Mouse (Mus musculus) MEL (cell line): ENCODE results near the gene Sdsl. TPM values are rescaled to one million over a fixed set of nuclear protein-coding genes. Genes with fewer than 3 reads are reported as not detected.

ENCODE experiments used
- DNase-seq: peaks from one replicate; pipeline ENCODE4 v3.0.0; 2011; ENCODE audit warnings: low read depth, low spot score
- H3K27ac ChIP-seq: 2 replicates; pipeline ENCODE4 v1.5.1; 2012; ENCODE audit warnings: low read depth, mild to moderate bottlenecking, control low read depth, low read length, moderate library complexity; ENCODE audit not compliant: control insufficient read depth
- H3K27me3 ChIP-seq, 2 experiments: fragments of 150-350 bp in 1 of 2; sonication (generic) in 1 of 2; 2 replicates each; pipeline ENCODE4 v1.6.1; 2012; ENCODE audit warnings: low read length in 2 of 2, mild to moderate bottlenecking in 2 of 2, improper control_type of control experiment in 1 of 2, moderate library complexity in 1 of 2; ENCODE audit not compliant: insufficient read depth in 2 of 2, control insufficient read depth in 1 of 2
- H3K36me3 ChIP-seq, 2 experiments: 2 replicates each; pipeline ENCODE4 v1.6.1; 2012 to 2014; ENCODE audit warnings: low read length in 2 of 2, improper control_type of control experiment in 1 of 2, inconsistent platforms in 1 of 2, mild to moderate bottlenecking in 1 of 2; ENCODE audit not compliant: insufficient read depth in 2 of 2, control insufficient read depth in 1 of 2
- H3K4me1 ChIP-seq, 2 experiments: fragments of 150-350 bp in 1 of 2; sonication (generic) in 1 of 2; 2 replicates each; pipeline ENCODE4 v1.6.1; 2012; ENCODE audit warnings: low read length in 2 of 2, improper control_type of control experiment in 1 of 2, mild to moderate bottlenecking in 1 of 2; ENCODE audit not compliant: insufficient read depth in 2 of 2, control insufficient read depth in 1 of 2
- H3K4me3 ChIP-seq, 2 experiments: fragments of 150-350 bp in 1 of 2; sonication (generic) in 1 of 2; 2 replicates each; pipeline ENCODE4 v1.5.1; 2012; ENCODE audit warnings: low read depth in 2 of 2, low read length in 2 of 2, mild to moderate bottlenecking in 2 of 2, moderate library complexity in 2 of 2, control low read depth in 1 of 2, improper control_type of control experiment in 1 of 2; ENCODE audit not compliant: control insufficient read depth in 1 of 2, insufficient read depth in 1 of 2
- H3K79me2 ChIP-seq: 2 replicates; pipeline ENCODE4 v1.6.1; 2012; ENCODE audit warnings: mild to moderate bottlenecking, low read length, moderate library complexity; ENCODE audit not compliant: control insufficient read depth, poor library complexity, insufficient read depth
- H3K9ac ChIP-seq: 2 replicates; pipeline ENCODE4 v1.6.1; 2012; ENCODE audit warnings: low read depth, mild to moderate bottlenecking, control low read depth, low read length, moderate library complexity; ENCODE audit not compliant: control insufficient read depth, poor library complexity, severe bottlenecking
- H3K9me3 ChIP-seq: fragments of 150-350 bp; sonication (generic); replicated peaks from 2 replicates; pipeline ENCODE4 v1.6.1; 2012; ENCODE audit warnings: mild to moderate bottlenecking, low read length, improper control_type of control experiment, moderate library complexity; ENCODE audit not compliant: insufficient read depth
- CHD1 ChIP-seq: IDR thresholded peaks from 2 replicates; pipeline ENCODE4 v1.6.1; 2012; ENCODE audit warnings: low read depth, mild to moderate bottlenecking, inconsistent platforms, low read length, improper control_type of control experiment
- CHD2 ChIP-seq: IDR thresholded peaks from 2 replicates; pipeline ENCODE4 v1.6.1; 2011; ENCODE audit warnings: low read length, improper control_type of control experiment
- CTCF ChIP-seq, 3 experiments: IDR thresholded peaks in 2 of 3; conservative IDR thresholded peaks in 1 of 3; 2 replicates each; pipeline ENCODE4 v1.5.1; 2011 to 2012; ENCODE audit warnings: low read length in 3 of 3, low read depth in 2 of 3, mild to moderate bottlenecking in 2 of 3, improper control_type of control experiment in 1 of 3, inconsistent platforms in 1 of 3, mixed read lengths in 1 of 3, moderate library complexity in 1 of 3; ENCODE audit not compliant: control insufficient read depth in 1 of 3, insufficient read depth in 1 of 3, poor library complexity in 1 of 3, severe bottlenecking in 1 of 3
- EP300 ChIP-seq, 2 experiments: IDR thresholded peaks; 2 replicates each; pipeline ENCODE4 v1.6.1; 2011; ENCODE audit warnings: improper control_type of control experiment in 2 of 2, low read length in 2 of 2, low read depth in 1 of 2, mild to moderate bottlenecking in 1 of 2
- ETS1 ChIP-seq: IDR thresholded peaks from 2 replicates; pipeline ENCODE4 v1.6.1; 2012; ENCODE audit warnings: low read depth, mild to moderate bottlenecking, inconsistent platforms, low read length, improper control_type of control experiment, moderate library complexity
- HCFC1 ChIP-seq: IDR thresholded peaks from 2 replicates; pipeline ENCODE4 v1.6.1; 2012; ENCODE audit warnings: low read depth, mild to moderate bottlenecking, inconsistent platforms, low read length, improper control_type of control experiment, moderate library complexity
- KAT2A ChIP-seq: conservative IDR thresholded peaks from 2 replicates; pipeline ENCODE4 v1.6.1; 2012; ENCODE audit warnings: low read depth, low read length, improper control_type of control experiment, inconsistent platforms
- MAZ ChIP-seq: IDR thresholded peaks from 2 replicates; pipeline ENCODE4 v1.6.1; 2012; ENCODE audit warnings: low read depth, mild to moderate bottlenecking, inconsistent platforms, low read length, improper control_type of control experiment
- MXI1 ChIP-seq: IDR thresholded peaks from 2 replicates; pipeline ENCODE4 v1.6.1; 2011; ENCODE audit warnings: mild to moderate bottlenecking, low read depth, low read length, improper control_type of control experiment
- MYB ChIP-seq: IDR thresholded peaks from 2 replicates; pipeline ENCODE4 v1.6.1; 2011; ENCODE audit warnings: mild to moderate bottlenecking, low read depth, low read length, improper control_type of control experiment
- MYC ChIP-seq: IDR thresholded peaks from 2 replicates; pipeline ENCODE4 v1.6.1; 2011; ENCODE audit warnings: low read depth, mild to moderate bottlenecking, low read length, improper control_type of control experiment, moderate library complexity
- NRF1 ChIP-seq: IDR thresholded peaks from 2 replicates; pipeline ENCODE4 v1.6.1; 2014; ENCODE audit warnings: low read depth, mild to moderate bottlenecking, inconsistent platforms, low read length, improper control_type of control experiment, moderate library complexity; ENCODE audit not compliant: poor library complexity, insufficient read depth, severe bottlenecking
- RAD21 ChIP-seq: IDR thresholded peaks from 2 replicates; pipeline ENCODE4 v1.6.1; 2011; ENCODE audit warnings: mild to moderate bottlenecking, low read depth, low read length, improper control_type of control experiment
- RCOR1 ChIP-seq: IDR thresholded peaks from 2 replicates; pipeline ENCODE4 v1.6.1; 2012; ENCODE audit warnings: low read depth, mild to moderate bottlenecking, inconsistent platforms, low read length, improper control_type of control experiment
- SIN3A ChIP-seq: IDR thresholded peaks from 2 replicates; pipeline ENCODE4 v1.6.1; 2012; ENCODE audit warnings: low read length, improper control_type of control experiment, inconsistent platforms
- TAL1 ChIP-seq: IDR thresholded peaks from 2 replicates; pipeline ENCODE4 v1.6.1; 2012; ENCODE audit warnings: mild to moderate bottlenecking, inconsistent platforms, low read length, moderate library complexity, mixed read lengths
- TBP ChIP-seq: IDR thresholded peaks from 2 replicates; pipeline ENCODE4 v1.8.0; 2011; ENCODE audit warnings: low read depth, low read length, improper control_type of control experiment
- TCF12 ChIP-seq: IDR thresholded peaks from 2 replicates; pipeline ENCODE4 v1.6.1; 2014; ENCODE audit warnings: low read depth, mild to moderate bottlenecking, inconsistent platforms, low read length, improper control_type of control experiment, moderate library complexity
- UBTF ChIP-seq: IDR thresholded peaks from 2 replicates; pipeline ENCODE4 v1.6.1; 2012; ENCODE audit warnings: low read depth, mild to moderate bottlenecking, inconsistent platforms, low read length, improper control_type of control experiment, moderate library complexity, borderline replicate concordance; ENCODE audit not compliant: insufficient read depth
- USF1 ChIP-seq: IDR thresholded peaks from 2 replicates; pipeline ENCODE4 v1.6.1; 2014; ENCODE audit warnings: low read depth, mild to moderate bottlenecking, inconsistent platforms, low read length, improper control_type of control experiment, moderate library complexity
- ZMIZ1 ChIP-seq: IDR thresholded peaks from 2 replicates; pipeline ENCODE4 v1.6.1; 2012; ENCODE audit warnings: low read depth, mild to moderate bottlenecking, inconsistent platforms, low read length, improper control_type of control experiment, moderate library complexity
- polyA plus RNA-seq, 2 experiments: library from polyadenylated mRNA; stranded (reverse) in 1 of 2; unstranded in 1 of 2; fragments of >175 nt in 1 of 2; fragments of >200 nt in 1 of 2; gene quantifications; 2 replicates each; pipeline versions ENCODE4 v1.2.1 to v1.2.4; 2012; ENCODE audit warnings: low replicate concordance in 2 of 2, low read depth in 1 of 2; ENCODE audit not compliant: insufficient read length in 2 of 2, insufficient read depth in 1 of 2, missing spikeins in 1 of 2
- total RNA-seq: library from RNA; depleted of rRNA; stranded (reverse); fragments of 300-350 nt; gene quantifications from 2 replicates; pipeline ENCODE4 v1.2.3, GENCODE M21; 2012

The Sdsl gene
- total and polyA plus RNA-seq, 3 experiments: 12.1 to 21.0 TPM; not detected in 1

DNA sequence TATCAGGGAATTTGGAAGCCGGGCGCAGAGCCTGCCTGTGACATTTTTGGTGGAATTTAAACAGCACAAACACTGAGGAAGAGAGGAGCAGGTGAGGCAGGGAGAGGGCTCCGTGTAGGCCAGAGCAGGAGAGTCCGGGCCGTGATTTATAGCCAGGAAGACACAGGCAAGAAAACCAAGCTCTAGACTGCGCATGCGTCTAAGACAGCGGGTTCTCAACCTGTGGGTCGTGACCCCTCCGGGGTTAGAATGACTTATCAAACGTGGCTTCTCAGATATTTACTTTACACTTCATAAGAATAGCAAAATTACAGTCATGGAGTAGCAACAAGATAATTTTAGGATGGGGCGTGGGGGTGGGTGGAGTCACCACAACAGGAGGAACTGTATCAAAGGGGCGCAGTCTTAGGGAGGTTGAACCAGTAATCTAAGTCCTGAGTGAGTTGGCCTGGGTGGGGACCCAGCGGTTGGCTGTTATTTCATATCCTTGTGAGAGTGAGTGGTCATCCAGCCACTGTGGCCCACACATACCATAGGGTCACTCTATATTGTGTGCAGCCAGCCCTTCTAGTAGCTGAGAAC lies 17.8 kb downstream of the Sdsl start:
- H3K9ac ChIP-seq: no peak overlapping the region
- peaks cover 0 to 5% of the 10 kb centered on the region in 2 experiments; a peak in 2 of 4 replicates for H3K36me3 ChIP-seq
- DNase-seq: peak; percentile 65
- H3K4me1 ChIP-seq: peaks cover 8 to 19% of the 10 kb centered on the region in 2 experiments
- H3K4me3 ChIP-seq: peak overlapping the region; percentile 2 to 45; a peak in 1 of 4 replicates
- no peak overlapping the region for H3K27ac ChIP-seq
- no peaks in the 10 kb centered on the region for H3K9me3 ChIP-seq
- TF ChIP-seq MYB (no peak), NRF1 (0 out of 2 replicates have a peak, but pooled peaks have one; percentile 36), RCOR1 (no peak)
- no peaks in the 10 kb centered on the region for H3K27me3 ChIP-seq
- H3K79me2 ChIP-seq: no peaks in the 10 kb centered on the region

DNA sequence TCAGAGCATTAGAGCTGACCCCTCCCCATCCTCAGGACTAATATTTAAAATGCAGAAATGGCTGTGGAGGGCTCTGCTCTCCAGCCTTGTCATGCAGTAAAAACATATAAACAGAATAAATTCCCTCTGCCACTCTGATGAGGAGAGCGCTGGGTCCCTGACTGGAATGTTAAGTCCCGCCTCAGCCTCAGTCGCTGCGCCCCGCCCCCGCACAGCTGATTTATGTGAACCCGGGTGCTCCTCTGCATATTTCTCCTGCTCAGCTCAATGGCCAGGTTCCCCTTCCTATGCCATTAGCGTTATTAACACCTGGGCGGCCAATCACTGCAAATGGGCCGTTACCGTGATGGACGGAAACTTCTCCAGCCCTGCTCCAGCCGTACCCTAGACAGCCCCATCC lies 25.3 kb downstream of the Sdsl start:
- H3K36me3 ChIP-seq: no peaks in the 10 kb centered on the region
- no peaks in the 10 kb centered on the region for H3K4me1 ChIP-seq
- H3K4me3 ChIP-seq: no peak overlapping the region
- H3K9me3 ChIP-seq: no peaks in the 10 kb centered on the region
- no peak for DNase-seq
- no peaks in the 10 kb centered on the region for H3K79me2 ChIP-seq
- H3K9ac ChIP-seq: no peak overlapping the region
- no peak overlapping the region for H3K27ac ChIP-seq
- no peak for TF ChIP-seq KAT2A
- no peak for TF ChIP-seq CTCF (IDR thresholded peaks at IDR 0.05 in 2 of 3, conservative IDR thresholded peaks at IDR 0.05 in 1 of 3; ENCODE audit: control insufficient read depth in 1 of 3, insufficient read depth in 1 of 3, low read depth in 2 of 3, low read length in 3 of 3, poor library complexity in 1 of 3, severe bottlenecking in 1 of 3)
- no peak for TF ChIP-seq TCF12
- TF ChIP-seq TAL1: no peak
- TF ChIP-seq HCFC1: no peak
- TF ChIP-seq ZMIZ1: no peak
- no peak for TF ChIP-seq SIN3A
- TF ChIP-seq CHD2: no peak
- TF ChIP-seq ETS1: no peak
- no peak for TF ChIP-seq MXI1
- no peak for TF ChIP-seq MAZ
- TF ChIP-seq CHD1: no peak
- no peak for TF ChIP-seq RCOR1
- no peak for TF ChIP-seq USF1
- TF ChIP-seq UBTF: no peak
- no peak for TF ChIP-seq MYC
- TF ChIP-seq TBP: no peak
- TF ChIP-seq RAD21: no peak
- no peak for TF ChIP-seq EP300 (IDR thresholded peaks at IDR 0.05; ENCODE audit: low read depth in 1 of 2, low read length in 2 of 2)
- no peaks in the 10 kb centered on the region for H3K27me3 ChIP-seq
